Mouse (Mus musculus): Measurements from ENCODE around the gene Fez2. TPM values are rescaled to one million over a fixed set of nuclear protein-coding genes. Genes with fewer than 3 reads are reported as not detected.

Gene Fez2
- polyA plus RNA-seq, 1 experiment from 2014 or later, result 64.9 TPM

DNA sequence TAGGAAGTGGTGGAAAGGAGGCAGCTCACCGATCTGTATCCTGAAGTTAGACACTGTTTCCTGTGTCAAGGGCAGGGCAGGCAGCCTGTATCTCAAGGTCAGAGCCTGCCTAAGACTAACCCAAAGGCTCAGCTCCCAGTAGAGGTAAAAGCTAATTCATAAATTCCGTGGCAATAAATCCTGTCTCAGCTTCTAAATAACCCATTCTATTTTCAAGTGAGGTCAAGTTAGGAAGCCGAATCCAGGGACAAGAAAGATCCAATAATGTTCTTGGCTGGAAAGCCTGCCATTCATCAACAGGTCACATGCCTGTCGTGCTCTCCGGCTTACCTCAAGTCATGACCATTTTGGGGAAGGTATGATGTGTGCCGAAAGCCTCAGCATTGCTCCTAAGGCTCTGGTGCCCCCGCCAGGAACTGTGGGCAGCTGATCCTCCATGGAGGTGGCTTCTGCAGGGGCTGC lies 33.4 kb upstream of the Fez2 start:
- Histone ChIP-seq H3K36me3 (ENCODE audit: control insufficient read depth, insufficient read depth, low read length) (no peaks in the 10 kb centered on the region), H3K4me3 (ENCODE audit: low read length) (no peak overlapping the region), H3K4me2 (ENCODE audit: low read length) (no peak overlapping the region), H3K4me1 (ENCODE audit: control insufficient read depth, insufficient read depth, low read depth, low read length) (no peaks in the 10 kb centered on the region), H3K27ac (ENCODE audit: low read depth, low read length) (no peak overlapping the region), H3K9ac (ENCODE audit: low read depth, low read length) (no peak overlapping the region), H3K9me3 (ENCODE audit: control insufficient read depth, low read length) (no peaks in the 10 kb centered on the region), H3K27me3 (replicated peaks; ENCODE audit: control insufficient read depth, insufficient read depth, low read length) (no peaks in the 10 kb centered on the region)
- no peak for ATAC-seq
- 80% methylated on average over 7 of the region's 7 CpGs for WGBS

DNA sequence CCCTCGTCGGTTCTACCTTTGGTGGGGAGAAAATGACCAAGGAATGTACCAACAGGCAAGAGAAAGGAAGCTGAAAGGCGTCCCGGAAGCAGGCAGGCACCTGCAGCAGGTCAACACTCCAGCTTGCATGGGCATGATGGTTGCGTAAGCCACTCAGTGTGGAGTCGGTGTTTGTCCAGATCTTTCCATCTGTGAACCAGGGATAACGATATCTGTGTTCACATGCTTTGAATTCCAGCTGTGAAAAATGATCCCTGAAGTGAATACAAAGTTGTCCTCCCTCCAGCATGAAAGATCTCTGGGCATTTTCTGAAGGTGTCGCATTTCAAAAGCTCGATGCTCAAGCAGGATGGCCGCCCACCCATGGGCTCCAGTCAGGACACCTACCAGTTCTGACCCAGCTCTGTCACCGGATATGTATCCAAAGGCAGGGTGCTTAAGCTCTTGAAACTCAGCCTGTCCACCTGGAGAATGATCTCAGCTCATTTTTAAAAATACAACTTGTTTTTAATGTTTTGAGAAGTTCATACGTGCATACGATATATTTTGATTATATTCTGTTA lies 31.8 kb upstream of the Fez2 start:
- no peak overlapping the region for H3K4me3 ChIP-seq (ENCODE audit: low read length)
- H3K9me3 ChIP-seq (ENCODE audit: control insufficient read depth, low read length), result no peaks in the 10 kb centered on the region
- H3K9ac ChIP-seq (ENCODE audit: low read depth, low read length), result no peak overlapping the region
- no peaks in the 10 kb centered on the region for H3K27me3 ChIP-seq (replicated peaks; ENCODE audit: control insufficient read depth, insufficient read depth, low read length)
- no peaks in the 10 kb centered on the region for H3K4me1 ChIP-seq (ENCODE audit: control insufficient read depth, insufficient read depth, low read depth, low read length)
- no peak for ATAC-seq
- no peak overlapping the region for H3K27ac ChIP-seq (ENCODE audit: low read depth, low read length)
- no peaks in the 10 kb centered on the region for H3K36me3 ChIP-seq (ENCODE audit: control insufficient read depth, insufficient read depth, low read length)
- H3K4me2 ChIP-seq (ENCODE audit: low read length), result no peak overlapping the region
- WGBS, result 72% methylated on average over 13 of the region's 13 CpGs

DNA sequence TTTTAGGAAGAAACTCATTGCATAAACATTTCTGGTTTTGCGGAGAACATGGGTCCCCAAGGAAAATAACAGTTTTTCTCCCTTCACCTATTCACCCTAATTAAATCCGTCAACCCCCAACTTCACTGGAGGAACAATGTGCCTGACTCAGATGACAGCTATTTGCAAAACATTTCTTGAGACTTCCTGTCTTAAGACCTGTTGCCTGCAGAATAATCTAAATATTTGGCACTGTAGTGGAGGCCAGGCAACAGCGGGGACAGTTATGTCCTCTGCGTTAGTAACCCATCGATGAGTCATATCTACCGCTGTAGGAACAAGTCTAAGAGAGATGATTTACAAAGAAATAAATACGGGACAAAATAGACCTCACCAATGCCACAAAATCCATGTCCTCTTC lies 26.9 kb upstream of the Fez2 start:
- Histone ChIP-seq H3K4me3 (ENCODE audit: low read length) (no peak overlapping the region), H3K27ac (ENCODE audit: low read depth, low read length) (no peak overlapping the region), H3K4me2 (ENCODE audit: low read length) (no peak overlapping the region), H3K27me3 (replicated peaks; ENCODE audit: control insufficient read depth, insufficient read depth, low read length) (no peaks in the 10 kb centered on the region), H3K9me3 (ENCODE audit: control insufficient read depth, low read length) (no peaks in the 10 kb centered on the region), H3K36me3 (ENCODE audit: control insufficient read depth, insufficient read depth, low read length) (no peaks in the 10 kb centered on the region), H3K9ac (ENCODE audit: low read depth, low read length) (no peak overlapping the region), H3K4me1 (ENCODE audit: control insufficient read depth, insufficient read depth, low read depth, low read length) (no peaks in the 10 kb centered on the region)
- no peak for ATAC-seq
- WGBS, result 85% methylated on average over 7 of the region's 7 CpGs

DNA sequence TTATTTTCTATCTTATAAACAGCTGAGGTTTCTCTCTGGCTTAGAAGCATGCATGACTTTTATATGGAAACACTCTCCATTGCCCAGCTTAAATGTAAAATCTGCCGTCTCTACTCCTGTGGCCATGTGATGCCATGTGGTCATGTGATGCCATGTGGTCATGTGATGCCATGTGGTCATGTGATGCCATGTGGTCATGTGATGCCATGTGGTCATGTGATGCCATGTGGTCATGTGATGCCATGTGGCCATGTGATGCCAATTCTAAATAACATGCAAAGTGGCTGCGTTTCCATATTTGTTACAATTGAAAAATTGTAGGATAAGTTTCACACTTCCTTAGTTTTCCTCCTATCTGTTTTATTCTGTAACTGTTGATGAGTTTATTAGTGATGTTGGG lies 22.8 kb upstream of the Fez2 start:
- no peaks in the 10 kb centered on the region for H3K27me3 ChIP-seq (replicated peaks; ENCODE audit: control insufficient read depth, insufficient read depth, low read length)
- no peaks in the 10 kb centered on the region for H3K9me3 ChIP-seq (ENCODE audit: control insufficient read depth, low read length)
- no peak for ATAC-seq
- H3K36me3 ChIP-seq (ENCODE audit: control insufficient read depth, insufficient read depth, low read length), result no peaks in the 10 kb centered on the region
- H3K27ac ChIP-seq (ENCODE audit: low read depth, low read length), result no peak overlapping the region
- H3K4me3 ChIP-seq (ENCODE audit: low read length), result no peak overlapping the region
- H3K9ac ChIP-seq (ENCODE audit: low read depth, low read length), result no peak overlapping the region
- whole genome bisulfite sequencing, result 95% methylated on average over 2 of the region's 2 CpGs
- H3K4me1 ChIP-seq (ENCODE audit: control insufficient read depth, insufficient read depth, low read depth, low read length), result no peaks in the 10 kb centered on the region
- H3K4me2 ChIP-seq (ENCODE audit: low read length), result no peak overlapping the region

DNA sequence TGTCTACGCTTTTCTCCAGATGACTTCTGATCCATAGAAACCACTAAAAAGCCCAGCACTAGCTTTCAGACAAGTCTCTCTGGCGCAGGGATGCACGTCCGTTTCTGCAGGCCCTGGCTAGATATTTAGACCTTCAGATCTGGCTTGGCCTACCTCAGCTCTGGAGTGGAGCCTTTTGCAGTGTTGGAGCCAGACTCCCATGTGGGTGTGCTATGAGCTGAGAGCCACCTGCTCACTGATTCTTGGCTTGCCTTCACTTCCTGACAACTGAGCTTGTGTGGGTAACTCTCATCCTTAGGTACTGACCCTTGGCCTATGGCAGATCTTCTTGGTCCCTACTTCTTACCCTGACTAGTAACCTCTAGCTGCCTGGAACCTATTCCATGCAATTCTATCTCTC lies 19.2 kb upstream of the Fez2 start:
- Histone ChIP-seq H3K27me3 (replicated peaks; ENCODE audit: control insufficient read depth, insufficient read depth, low read length) (no peaks in the 10 kb centered on the region), H3K4me1 (ENCODE audit: control insufficient read depth, insufficient read depth, low read depth, low read length) (no peaks in the 10 kb centered on the region), H3K9me3 (ENCODE audit: control insufficient read depth, low read length) (no peaks in the 10 kb centered on the region), H3K4me2 (ENCODE audit: low read length) (no peak overlapping the region), H3K9ac (ENCODE audit: low read depth, low read length) (no peak overlapping the region), H3K4me3 (ENCODE audit: low read length) (no peak overlapping the region), H3K27ac (ENCODE audit: low read depth, low read length) (no peak overlapping the region), H3K36me3 (ENCODE audit: control insufficient read depth, insufficient read depth, low read length) (no peaks in the 10 kb centered on the region)
- ATAC-seq, result no peak
- 94% methylated on average over 4 of the region's 4 CpGs for WGBS

DNA sequence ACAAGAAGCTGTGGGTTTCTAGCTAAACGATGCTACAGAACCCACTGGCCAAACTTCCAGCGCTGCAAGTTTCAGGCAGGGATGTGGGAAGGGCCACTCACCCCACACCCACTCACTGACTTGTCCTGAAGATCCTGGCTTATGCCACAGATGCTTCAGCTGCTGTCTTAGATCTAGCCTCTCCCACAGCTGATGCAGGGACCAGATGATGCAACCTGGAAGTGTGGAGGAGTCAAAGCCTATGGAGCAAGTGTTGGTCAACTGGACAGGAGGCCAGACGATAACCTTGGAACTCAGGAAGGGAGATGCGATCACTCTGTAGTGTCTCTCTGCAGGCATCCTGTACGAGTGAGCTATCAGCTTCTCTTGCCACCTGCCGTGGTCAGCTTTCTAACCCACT lies 17.7 kb upstream of the Fez2 start:
- H3K27ac ChIP-seq (ENCODE audit: low read depth, low read length), result no peak overlapping the region
- H3K4me3 ChIP-seq (ENCODE audit: low read length), result no peak overlapping the region
- H3K4me2 ChIP-seq (ENCODE audit: low read length), result no peak overlapping the region
- no peak for ATAC-seq
- no peak overlapping the region for H3K9ac ChIP-seq (ENCODE audit: low read depth, low read length)
- H3K27me3 ChIP-seq (replicated peaks; ENCODE audit: control insufficient read depth, insufficient read depth, low read length), result no peaks in the 10 kb centered on the region
- no peaks in the 10 kb centered on the region for H3K4me1 ChIP-seq (ENCODE audit: control insufficient read depth, insufficient read depth, low read depth, low read length)
- 87% methylated on average over 6 of the region's 6 CpGs for WGBS
- no peaks in the 10 kb centered on the region for H3K9me3 ChIP-seq (ENCODE audit: control insufficient read depth, low read length)
- H3K36me3 ChIP-seq (ENCODE audit: control insufficient read depth, insufficient read depth, low read length), result no peaks in the 10 kb centered on the region

DNA sequence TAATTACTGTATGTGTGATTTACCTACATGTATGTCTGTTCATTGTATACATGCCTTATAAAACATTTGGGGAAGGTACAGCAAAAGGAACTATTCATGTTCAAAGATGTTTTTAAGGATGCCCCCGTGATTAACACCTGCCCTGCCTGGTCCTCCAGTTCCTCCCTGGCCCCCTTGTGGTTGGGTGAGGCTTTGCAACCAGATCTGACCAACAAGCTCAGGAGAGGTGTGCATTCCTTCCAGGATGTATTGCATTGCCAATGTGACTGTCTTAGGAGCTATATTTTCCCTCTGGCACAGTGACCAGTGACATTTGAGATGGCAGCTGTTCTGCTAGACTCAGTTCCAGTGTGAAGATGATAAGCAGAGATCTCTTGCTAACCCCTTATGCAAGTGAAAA lies 16.8 kb upstream of the Fez2 start:
- 55% methylated on average over 1 of the region's 1 CpGs for WGBS
- Histone ChIP-seq H3K9ac (ENCODE audit: low read depth, low read length) (no peak overlapping the region), H3K27ac (ENCODE audit: low read depth, low read length) (no peak overlapping the region), H3K27me3 (replicated peaks; ENCODE audit: control insufficient read depth, insufficient read depth, low read length) (no peaks in the 10 kb centered on the region), H3K4me2 (ENCODE audit: low read length) (no peak overlapping the region), H3K4me3 (ENCODE audit: low read length) (no peak overlapping the region), H3K4me1 (ENCODE audit: control insufficient read depth, insufficient read depth, low read depth, low read length) (no peaks in the 10 kb centered on the region), H3K9me3 (ENCODE audit: control insufficient read depth, low read length) (no peaks in the 10 kb centered on the region), H3K36me3 (ENCODE audit: control insufficient read depth, insufficient read depth, low read length) (no peaks in the 10 kb centered on the region)
- ATAC-seq, result no peak

DNA sequence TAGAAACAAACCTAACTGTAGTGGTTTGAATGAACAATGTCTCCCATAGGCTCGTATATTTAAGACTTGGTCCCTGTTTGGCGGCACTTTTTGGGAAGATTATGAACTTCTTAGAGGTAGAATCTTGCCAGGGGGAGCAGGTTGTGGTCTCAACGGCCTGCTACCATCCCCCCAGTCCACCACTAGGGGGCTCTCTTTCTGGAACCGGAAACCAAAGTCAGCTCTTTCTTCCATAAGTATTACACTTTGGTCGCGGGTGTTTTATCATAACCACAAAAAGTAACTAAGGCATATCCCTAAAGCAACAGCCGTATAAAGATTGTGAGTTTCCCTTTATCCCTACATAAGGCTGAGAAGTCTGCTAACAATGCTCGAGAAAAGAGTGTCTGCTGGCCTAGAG lies 12.4 kb upstream of the Fez2 start:
- Histone ChIP-seq H3K9ac (ENCODE audit: low read depth, low read length) (no peak overlapping the region), H3K27me3 (replicated peaks; ENCODE audit: control insufficient read depth, insufficient read depth, low read length) (no peaks in the 10 kb centered on the region), H3K27ac (ENCODE audit: low read depth, low read length) (no peak overlapping the region), H3K9me3 (ENCODE audit: control insufficient read depth, low read length) (no peaks in the 10 kb centered on the region), H3K4me3 (ENCODE audit: low read length) (no peak overlapping the region), H3K4me1 (ENCODE audit: control insufficient read depth, insufficient read depth, low read depth, low read length) (no peaks in the 10 kb centered on the region), H3K36me3 (ENCODE audit: control insufficient read depth, insufficient read depth, low read length) (no peaks in the 10 kb centered on the region), H3K4me2 (ENCODE audit: low read length) (no peak overlapping the region)
- ATAC-seq, result no peak
- 68% methylated on average over 8 of the region's 8 CpGs for WGBS

DNA sequence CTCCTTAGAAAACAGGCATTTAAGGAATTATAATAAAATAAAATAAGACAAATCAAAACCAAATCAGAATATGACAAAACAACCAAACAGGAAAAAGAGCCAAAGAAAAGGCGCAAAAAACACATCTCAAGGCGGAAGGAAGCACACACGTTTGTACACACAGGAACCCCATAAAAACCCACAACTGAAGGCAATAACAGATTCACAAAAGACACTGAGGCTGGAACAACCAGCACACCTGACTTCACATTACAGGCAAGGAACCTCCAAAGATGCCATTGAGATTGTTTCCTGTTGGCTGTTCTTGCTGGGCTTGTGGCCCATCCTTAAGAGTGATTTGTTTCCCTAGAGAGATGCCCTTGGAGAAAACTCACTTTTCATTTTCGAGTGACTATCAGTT lies 11.1 kb upstream of the Fez2 start:
- WGBS, result 92% methylated on average over 4 of the region's 4 CpGs
- Histone ChIP-seq H3K4me3 (ENCODE audit: low read length) (no peak overlapping the region), H3K9ac (ENCODE audit: low read depth, low read length) (no peak overlapping the region), H3K27ac (ENCODE audit: low read depth, low read length) (no peak overlapping the region), H3K27me3 (replicated peaks; ENCODE audit: control insufficient read depth, insufficient read depth, low read length) (no peaks in the 10 kb centered on the region), H3K9me3 (ENCODE audit: control insufficient read depth, low read length) (no peaks in the 10 kb centered on the region), H3K4me1 (ENCODE audit: control insufficient read depth, insufficient read depth, low read depth, low read length) (no peaks in the 10 kb centered on the region), H3K4me2 (ENCODE audit: low read length) (no peak overlapping the region), H3K36me3 (ENCODE audit: control insufficient read depth, insufficient read depth, low read length) (no peaks in the 10 kb centered on the region)
- ATAC-seq, result no peak

DNA sequence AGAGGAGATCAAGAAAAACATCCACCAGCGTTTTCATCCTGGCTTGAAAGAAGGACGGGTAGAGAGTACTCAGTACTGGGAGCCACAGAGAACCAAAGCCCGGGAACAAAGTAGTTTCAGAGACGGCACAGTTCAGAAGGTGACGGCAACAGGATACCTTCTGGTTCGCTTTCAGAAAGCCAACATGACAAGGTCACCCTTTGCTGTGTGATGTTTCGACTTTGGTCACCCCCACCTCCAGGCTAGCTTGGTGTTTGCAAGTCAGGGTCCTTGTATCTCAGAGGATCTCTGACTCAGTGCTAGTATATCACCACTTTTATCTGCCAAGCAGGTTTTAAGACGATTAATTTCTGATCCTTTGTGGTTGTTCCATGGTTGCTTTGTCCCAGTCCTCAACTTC lies 7.1 kb upstream of the Fez2 start:
- Histone ChIP-seq H3K4me3 (ENCODE audit: low read length) (no peak overlapping the region), H3K27me3 (replicated peaks; ENCODE audit: control insufficient read depth, insufficient read depth, low read length) (no peaks in the 10 kb centered on the region), H3K9ac (ENCODE audit: low read depth, low read length) (no peak overlapping the region), H3K4me2 (ENCODE audit: low read length) (no peak overlapping the region), H3K9me3 (ENCODE audit: control insufficient read depth, low read length) (no peaks in the 10 kb centered on the region), H3K27ac (ENCODE audit: low read depth, low read length) (no peak overlapping the region), H3K36me3 (ENCODE audit: control insufficient read depth, insufficient read depth, low read length) (no peaks in the 10 kb centered on the region), H3K4me1 (ENCODE audit: control insufficient read depth, insufficient read depth, low read depth, low read length) (no peaks in the 10 kb centered on the region)
- WGBS, result 76% methylated on average over 8 of the region's 8 CpGs
- ATAC-seq, result no peak

All from hindbrain, embryonic 16.5 days (tissue).